Mouse (Mus musculus) layer of hippocampus, postnatal 36 days (tissue): Measurements from ENCODE around the gene Drg1. TPM values are rescaled to one million over a fixed set of nuclear protein-coding genes. Genes with fewer than 3 reads are reported as not detected.
A peak's percentile ranks its signal among the peaks of the same experiment; 100 is the strongest.
"Not testable (repeated sequence)": the region's sequence is repeated elsewhere in the genome, so short reads cannot be mapped to it uniquely, and the experiment has no call there.

Experiments used
- DNase-seq, 2 experiments: peaks; one replicate each; pipeline ENCODE4 v3.0.0; 2022
- total RNA-seq, 2 experiments: library from RNA; stranded (reverse); gene quantifications; 2 replicates each; pipeline ENCODE4 v1.2.3; 2021

Drg1 gene
- total RNA-seq, 2 experiments from 2014 or later = 96.5 to 101 TPM

DNA sequence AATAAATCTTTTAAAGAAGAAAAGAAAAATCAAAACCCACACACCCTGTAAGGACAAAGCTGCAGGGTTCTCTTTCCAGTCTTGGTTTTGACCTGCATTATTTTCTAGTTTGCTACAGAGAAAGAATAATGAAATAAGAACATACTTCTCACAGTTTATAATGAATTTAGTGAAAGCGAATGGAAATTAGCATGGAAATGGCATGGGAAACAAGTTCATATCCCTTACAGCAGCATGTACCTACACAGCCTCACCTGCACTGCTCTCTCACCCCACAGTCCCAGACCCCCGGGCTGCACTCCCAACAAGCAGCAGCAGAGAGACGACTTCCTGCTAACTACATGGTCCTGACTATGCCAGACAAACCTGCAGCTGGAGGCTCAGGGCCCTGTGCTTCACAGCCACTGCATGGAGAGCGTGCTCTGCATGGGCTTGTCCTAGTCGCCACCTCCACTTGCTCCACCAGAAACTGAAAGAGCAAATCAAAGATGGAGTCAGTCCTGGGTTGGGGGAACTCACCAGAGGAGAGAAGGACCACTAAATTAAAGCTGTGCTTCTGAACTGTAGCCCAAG, 100.9 kb downstream of the Drg1 start:
- not testable (repeated sequence) for DNase-seq

DNA sequence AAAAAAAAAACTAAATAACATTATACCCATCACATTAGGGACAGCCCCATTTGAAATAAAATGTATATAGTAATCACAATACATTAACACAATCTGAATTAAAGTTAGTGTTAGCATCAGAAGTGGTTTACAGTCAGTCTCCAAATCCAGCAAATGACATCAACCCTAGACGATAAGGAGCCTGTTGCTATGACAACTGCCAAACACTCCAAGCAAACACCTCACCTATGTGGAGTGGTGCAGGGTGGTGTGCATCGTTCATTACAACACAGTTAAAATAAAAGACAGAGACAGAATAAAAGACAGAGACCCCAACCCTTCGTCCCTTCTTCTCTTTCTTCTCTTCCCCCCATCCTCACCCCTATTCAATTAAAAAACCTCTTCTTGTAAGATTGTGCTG, 102.6 kb downstream of the Drg1 start:
- not testable (repeated sequence) for DNase-seq

DNA sequence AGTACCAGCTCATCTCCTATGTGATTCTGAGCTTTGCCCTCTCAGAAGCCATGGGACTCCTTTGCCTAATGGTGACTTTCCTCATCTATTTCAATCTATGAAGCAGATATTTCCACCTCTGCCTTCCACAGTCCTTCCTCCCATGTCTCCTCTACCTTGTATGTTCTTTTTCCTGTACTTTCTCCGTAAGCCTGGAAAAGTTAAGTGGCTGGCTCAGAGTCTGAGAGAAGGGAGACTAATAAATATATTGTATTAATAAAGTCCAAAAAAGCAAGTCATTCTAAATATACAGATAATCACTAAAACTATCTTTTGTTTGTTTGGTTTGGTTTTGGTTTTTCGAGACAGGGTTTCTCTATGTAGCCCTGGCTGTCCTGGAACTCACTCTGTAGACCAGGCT, 103.1 kb downstream of the Drg1 start:
- not testable (repeated sequence) for DNase-seq

DNA sequence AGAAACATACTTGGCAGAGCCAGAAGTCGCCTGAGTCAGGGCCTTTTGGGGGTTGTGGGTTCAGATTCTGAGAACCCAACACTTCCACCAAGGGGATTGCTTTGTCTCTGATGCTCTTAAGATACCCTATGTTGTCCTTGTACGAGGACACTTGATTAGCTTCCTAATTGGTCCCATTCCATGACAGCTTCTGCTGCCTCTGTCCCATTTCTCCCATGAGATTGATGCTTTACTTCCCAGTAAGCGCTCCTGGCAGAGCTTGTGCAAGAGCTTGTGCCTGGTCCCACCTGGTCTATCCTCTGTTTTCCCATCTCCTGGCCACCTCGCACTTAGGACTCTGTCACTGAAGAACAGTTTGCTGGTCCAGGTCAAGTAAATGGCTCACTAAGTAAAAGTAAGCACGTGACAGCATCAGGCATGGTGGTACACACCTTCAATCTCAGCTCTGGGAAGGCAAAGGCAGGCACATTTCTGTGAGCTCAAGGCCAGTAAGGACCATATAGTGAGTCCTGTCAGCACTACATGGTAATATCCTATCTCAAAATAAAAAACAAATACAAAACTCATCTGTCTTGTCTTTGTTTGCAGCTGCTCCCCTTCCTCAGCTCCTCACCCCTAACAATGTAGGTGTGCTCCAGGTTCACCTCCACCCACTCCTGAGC, 103.8 kb downstream of the Drg1 start:
- DNase-seq = peak; percentile 54 to 71

- peak in 1 of 2 experiments; percentile 55 for DNase-seq
Observed at GRCm38 (mm10) chr11:3161370-3161769, 104.8 kb downstream of the Drg1 start.

DNA sequence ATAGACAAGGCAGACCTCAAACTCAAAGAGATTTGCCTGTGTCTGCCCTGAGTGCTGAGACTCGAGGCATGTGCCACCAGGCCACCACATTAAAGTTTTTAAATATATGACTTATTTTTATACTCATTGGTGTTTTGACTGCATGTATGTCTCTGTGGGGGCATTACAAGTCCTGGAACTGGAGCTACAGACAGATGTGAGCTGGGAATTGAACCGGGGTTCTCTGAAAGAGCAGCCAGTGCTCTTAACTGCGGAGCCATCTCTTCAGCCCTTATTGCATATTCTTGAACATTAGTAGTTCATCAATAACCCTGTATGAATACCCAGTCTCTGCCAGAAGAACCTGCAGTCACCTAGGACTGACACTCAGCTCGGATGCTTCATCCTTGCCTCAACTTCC, 107.4 kb downstream of the Drg1 start:
- DNase-seq = not testable (repeated sequence)

DNA sequence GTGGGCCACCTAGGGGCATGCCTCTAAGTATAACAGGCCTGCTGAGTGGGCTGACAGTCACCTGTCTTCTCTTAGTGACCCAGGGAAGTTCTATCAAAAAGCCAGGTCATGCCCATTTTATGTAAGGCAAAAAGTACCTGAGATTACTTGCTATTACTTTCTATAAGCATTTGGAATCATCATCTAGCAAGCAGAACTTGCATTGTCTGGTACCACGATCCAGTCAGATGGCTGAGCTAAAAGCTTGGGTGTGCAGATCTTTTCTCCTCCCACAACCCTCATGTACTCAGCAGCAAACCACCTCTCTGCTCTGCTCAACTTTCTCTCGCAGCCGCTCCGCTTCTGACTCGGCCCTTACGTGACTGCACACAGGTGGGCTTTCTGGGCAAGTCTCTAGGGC, 108.2 kb downstream of the Drg1 start:
- DNase-seq = not testable (repeated sequence)

DNA sequence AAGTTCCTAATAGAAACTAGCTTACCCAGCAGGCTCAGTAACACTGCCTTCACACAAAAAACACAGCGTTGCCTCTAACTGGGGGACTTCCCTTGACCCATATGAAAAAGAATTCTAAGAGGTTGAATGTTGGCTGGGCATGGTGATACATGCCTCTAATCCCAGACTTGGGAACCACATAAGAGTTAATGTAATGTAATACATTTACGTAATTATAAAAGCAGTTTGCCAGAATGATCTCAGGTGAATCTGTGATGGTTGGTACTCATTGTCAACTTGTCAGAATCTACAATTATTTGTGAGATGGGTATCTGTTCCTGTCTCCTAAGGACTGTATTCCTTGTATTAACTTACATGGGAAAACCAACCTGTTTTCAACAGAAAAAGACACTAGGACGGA, 109.2 kb downstream of the Drg1 start:
- not testable (repeated sequence) for DNase-seq

DNA sequence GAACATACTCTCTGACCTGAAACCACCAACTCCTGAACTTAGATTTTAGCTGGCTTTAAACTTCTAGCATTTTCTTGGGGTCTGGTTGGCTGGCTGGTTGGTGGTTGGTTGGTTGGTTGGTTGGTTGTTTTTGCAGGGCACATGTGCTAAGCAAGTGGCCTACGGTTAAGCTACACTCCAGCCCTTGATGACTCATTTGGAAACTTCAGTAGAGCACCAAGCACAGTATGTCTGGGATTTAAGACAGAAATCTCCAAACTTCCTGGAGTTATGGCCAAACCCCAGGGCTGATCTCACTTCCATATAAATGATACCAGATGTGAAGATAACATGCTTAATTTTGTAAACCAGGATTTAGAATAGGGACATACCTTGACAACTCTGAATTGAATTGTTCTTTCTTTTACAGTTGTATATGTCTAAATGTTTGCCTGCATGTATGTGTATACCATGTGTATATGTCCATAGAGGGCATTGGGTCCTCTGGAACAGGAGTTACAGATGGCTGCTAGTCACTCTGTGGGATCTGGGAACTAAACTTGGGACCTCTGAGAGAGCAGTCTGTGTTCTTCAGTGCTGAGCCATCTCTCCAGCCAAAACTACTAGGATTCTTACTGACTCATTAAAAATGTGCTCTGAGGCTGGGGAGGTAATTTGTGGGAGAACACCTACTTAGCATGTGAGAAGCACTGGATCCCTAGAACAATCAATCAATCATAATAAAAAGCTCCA, 112.4 kb downstream of the Drg1 start:
- DNase-seq = peak in 1 of 2 experiments; percentile 46

- DNase-seq = not testable (repeated sequence)
Observed at GRCm38 (mm10) chr11:3151358-3151757, 114.9 kb downstream of the Drg1 start.

- not testable (repeated sequence) for DNase-seq
Observed at GRCm38 (mm10) chr11:3150677-3151003, 115.6 kb downstream of the Drg1 start.

DNA sequence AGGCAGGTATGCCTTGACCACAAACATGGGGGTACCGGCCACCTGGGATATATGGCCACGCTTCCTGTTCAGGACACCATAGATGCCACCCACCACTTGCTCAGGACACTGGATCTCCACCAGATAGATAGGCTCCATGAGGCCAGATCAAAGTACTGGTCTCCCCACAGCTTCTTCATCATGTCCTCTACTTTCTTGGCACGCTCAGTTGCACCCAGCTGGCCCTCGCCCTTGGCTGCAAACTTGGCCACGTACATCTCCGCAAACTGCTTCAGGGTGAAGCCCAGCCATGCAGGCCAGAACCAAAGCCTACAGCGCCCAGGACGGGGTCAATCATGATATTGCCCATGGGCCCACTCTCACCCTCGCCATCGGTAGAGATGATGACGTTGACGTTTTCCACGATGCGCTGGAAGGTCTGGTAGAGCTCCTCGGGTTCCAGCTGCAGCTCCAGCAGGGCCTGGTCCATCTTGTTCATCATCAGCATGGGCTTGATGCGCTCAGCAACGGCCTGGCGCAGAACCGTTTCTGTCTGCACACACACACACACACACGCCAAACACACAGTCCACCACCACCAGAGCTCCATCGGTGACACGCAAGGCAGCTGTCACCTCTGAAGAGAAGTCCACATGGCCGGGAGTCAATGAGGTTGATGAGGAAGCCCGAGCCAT, 116.1 kb downstream of the Drg1 start:
- not testable (repeated sequence) for DNase-seq

DNA sequence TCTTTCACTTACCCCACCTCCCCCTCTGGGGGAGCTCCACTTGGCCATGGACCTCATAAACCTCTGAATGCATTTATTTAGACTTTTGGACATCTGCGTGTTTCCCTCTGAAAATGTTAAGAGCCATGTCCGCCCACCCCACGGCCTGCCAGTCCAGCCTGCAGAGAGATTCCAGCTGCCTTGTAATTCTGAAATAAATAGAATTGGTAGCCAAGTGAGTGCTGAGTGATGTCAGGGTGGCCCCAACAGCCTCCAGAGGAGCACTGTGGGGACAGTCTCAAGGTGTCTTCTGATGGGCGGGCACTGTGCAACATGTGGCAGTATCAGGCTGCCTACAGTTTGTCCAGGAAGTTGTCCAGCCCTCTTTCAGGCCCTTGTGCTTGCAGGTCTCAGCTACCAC, 116.7 kb downstream of the Drg1 start:
- DNase-seq = not testable (repeated sequence)

GRCm38 (mm10) chr11:3146806-3147205, 119.4 kb downstream of the Drg1 start:
- DNase-seq = not testable (repeated sequence)

GRCm38 (mm10) chr11:3145359-3146165, 120.7 kb downstream of the Drg1 start:
- not testable (repeated sequence) for DNase-seq

- DNase-seq = not testable (repeated sequence)
Observed at GRCm38 (mm10) chr11:3143984-3144383, 122.2 kb downstream of the Drg1 start.

DNA sequence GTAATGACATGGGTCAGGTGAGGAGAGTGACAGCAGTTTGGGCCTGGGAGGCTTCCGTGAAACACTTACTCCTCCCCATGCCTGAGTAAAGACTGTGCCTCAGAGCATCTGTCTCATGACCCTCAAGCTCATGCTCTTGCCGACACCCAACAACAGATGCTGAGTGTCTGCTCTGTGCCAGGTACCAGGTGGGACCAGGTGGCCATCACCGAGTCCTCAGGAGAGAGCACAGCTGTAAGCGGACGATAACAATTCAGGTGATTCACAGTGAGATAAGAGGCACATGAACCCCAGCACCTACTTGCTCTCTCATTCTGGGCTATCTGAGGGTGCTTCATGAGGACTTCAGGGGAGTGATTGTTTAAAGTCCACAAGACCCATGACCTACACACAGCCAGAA, 123.8 kb downstream of the Drg1 start:
- DNase-seq = peak; percentile 85 to 86

- DNase-seq = not testable (repeated sequence)
Observed at GRCm38 (mm10) chr11:3140967-3141535, 125.2 kb downstream of the Drg1 start.

DNA sequence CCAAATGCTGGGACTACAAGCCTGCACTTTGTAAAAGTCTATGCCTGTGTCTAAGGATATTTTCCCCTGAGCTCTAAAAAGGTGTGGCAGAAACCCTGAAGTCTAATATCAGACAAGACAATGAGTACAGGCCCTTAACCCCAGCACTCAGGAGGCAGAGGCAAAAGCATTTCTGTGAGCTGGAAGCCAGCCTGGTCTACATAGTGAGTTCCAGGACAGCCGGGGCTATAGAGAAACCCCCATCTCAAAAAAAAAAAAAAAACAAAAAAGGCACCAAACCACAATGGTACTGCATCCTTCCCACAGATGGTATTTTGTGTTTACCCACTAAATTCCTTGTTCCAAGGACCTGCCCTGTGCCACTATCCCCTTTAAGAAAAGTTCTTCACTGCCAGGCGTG, 127.9 kb downstream of the Drg1 start:
- peak in 1 of 2 experiments; percentile 42 for DNase-seq
